8 mouse cellular contexts compared by ENCODE assay signal in the genomic region with DNA sequence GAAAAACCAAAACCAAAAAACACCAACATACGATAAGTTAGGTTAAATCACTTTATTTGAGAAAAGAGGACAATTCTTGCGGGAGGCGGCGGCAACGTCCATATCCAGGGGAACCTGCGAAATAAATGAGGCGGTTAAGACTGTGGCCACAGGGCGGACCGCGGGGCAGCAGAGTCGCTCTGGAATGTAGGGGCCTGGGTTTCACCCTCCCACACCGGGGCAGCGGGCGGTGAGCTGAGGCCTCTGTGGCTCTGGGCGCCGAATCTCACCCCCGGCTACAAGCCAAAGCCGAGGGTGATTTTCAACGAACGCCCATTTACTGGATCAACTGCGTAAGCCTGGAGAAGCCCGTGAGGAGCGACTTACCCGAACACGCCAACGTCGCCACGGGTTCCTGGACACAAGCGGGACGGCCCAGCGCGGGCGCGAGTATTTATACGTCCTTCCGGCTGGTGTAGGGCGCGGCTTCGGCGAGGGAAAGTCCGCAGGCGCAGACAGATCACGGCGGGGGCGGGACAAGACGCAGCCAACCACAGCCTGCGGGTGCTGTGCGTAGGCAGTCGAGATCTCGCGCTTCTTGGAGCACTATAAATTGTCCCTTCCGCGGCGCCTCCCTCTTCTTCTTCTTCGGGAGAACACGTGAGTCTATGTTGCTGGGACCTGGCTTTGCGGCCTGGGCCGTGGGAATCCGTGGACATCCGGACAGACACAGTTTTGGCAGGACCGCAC. TPM values are rescaled to one million over a fixed set of nuclear protein-coding genes. Genes with fewer than 3 reads are reported as not detected.
DNase-seq lines count a peak whose midpoint lies in the region; ATAC-seq and TF ChIP-seq lines count a peak whose summit lies in the region.

No protein-coding gene starts in this region.

- no peaks in the 10 kb centered on the region for H3K27me3 ChIP-seq in hindbrain, postnatal 0 days (ENCODE audit: insufficient read depth, low read length)

- peak overlapping the region; percentile 61 for H3K4me3 ChIP-seq in hindbrain, postnatal 0 days (ENCODE audit: low read length)
- peak overlapping the region; percentile 77 for H3K4me3 ChIP-seq in left cerebral cortex, adult 2 months

- peak overlapping the region; percentile 85 for H3K9ac ChIP-seq in hindbrain, postnatal 0 days (replicated peaks; ENCODE audit: low read length)

- peak overlapping the region; percentile 63 for H3K4me2 ChIP-seq in hindbrain, postnatal 0 days (ENCODE audit: low read depth, low read length)

- intact Hi-C loops in left cerebral cortex, adult 2 months (cut with DNase I) = no loop called here

- no peaks in the 10 kb centered on the region for H3K9me3 ChIP-seq in hindbrain, postnatal 0 days (ENCODE audit: low read length)

- under 1% methylated on average over 61 of the region's 61 CpGs for WGBS in hindbrain, postnatal 0 days

- peak; percentile 97 for ATAC-seq in hindbrain, postnatal 0 days
- ATAC-seq in megakaryocyte, adult 5-6 weeks (ENCODE audit: poor library complexity, severe bottlenecking) = peak; percentile 92

- H3K4me1 ChIP-seq in hindbrain, postnatal 0 days (ENCODE audit: insufficient read depth, low read length) = peaks cover 7% of the 10 kb centered on the region; the same call in 1 of the 2 replicates

- no peak for TF ChIP-seq CTCF in hindbrain, postnatal 0 days (IDR thresholded peaks at IDR 0.05; ENCODE audit: low read depth)
- TF ChIP-seq CTCF in left cerebral cortex, adult 2 months (IDR thresholded peaks at IDR 0.05) = no peak; the same call in 1 of the 2 replicates

- peaks cover 12% of the 10 kb centered on the region for H3K36me3 ChIP-seq in hindbrain, postnatal 0 days (ENCODE audit: insufficient read depth, low read length)

- H3K27ac ChIP-seq in hindbrain, postnatal 0 days = peak overlapping the region; percentile 82
- H3K27ac ChIP-seq in left cerebral cortex, adult 2 months = peak overlapping the region; percentile 88

- DNase-seq in WW6 (ENCODE audit: low read depth, low spot score) = peak; percentile 93
- peak; percentile 91 to 98 for DNase-seq in cerebellum, postnatal 4 days (ENCODE audit: low spot score in 2 of 2)
- DNase-seq in gastrocnemius, adult 18-20 months (ENCODE audit: low spot score) = peak; percentile 98
- DNase-seq in hindbrain, postnatal 0 days (ENCODE audit: low spot score) = peak; percentile 99
- DNase-seq in left cerebral cortex, adult 2 months (ENCODE audit: extremely low spot score in 1 of 2, low spot score in 2 of 2) = peak; percentile 98 to 99
- peak; percentile 99 for DNase-seq in right cerebral cortex, adult 2 months (ENCODE audit: low spot score in 2 of 2)
- peak; percentile 98 for DNase-seq in urinary bladder, postnatal 14 days (ENCODE audit: low spot score)

RNA-seq across cellular contexts. Expression of gene Rps2, which starts 1.7 kb away (rescaled TPM):
- total RNA-seq in gastrocnemius, adult 18-20 months (2021) = 100 to 1,000 TPM; 548 to 574 TPM
- 2,181 and 2,600 TPM in 2 replicates for total RNA-seq in hindbrain, postnatal 0 days (2014; rRNA removed)
- 809 and 820 TPM in 2 replicates for polyA plus RNA-seq in hindbrain, postnatal 0 days (2015; fragmentation: Nextera tagmentation; extraction: Ambion mirVana)
- total RNA-seq in left cerebral cortex, adult 2 months (2021) = 100 to 1,000 TPM; 284 to 288 TPM
- 2,172 and 2,303 TPM in 2 replicates for total RNA-seq in megakaryocyte, adult 5-6 weeks (2015)
- total RNA-seq in megakaryocyte, adult 5-6 weeks (2017) = 591 and 664 TPM in 2 replicates

RNA-seq across cellular contexts. Expression of gene Rnf151, which starts 1.8 kb away (rescaled TPM):
- not detected for total RNA-seq in gastrocnemius, adult 18-20 months (2021)
- total RNA-seq in hindbrain, postnatal 0 days (2014; rRNA removed) = not detected in 2 replicates
- polyA plus RNA-seq in hindbrain, postnatal 0 days (2015; fragmentation: Nextera tagmentation; extraction: Ambion mirVana) = not detected in 2 replicates
- total RNA-seq in left cerebral cortex, adult 2 months (2021) = 1 to 10 TPM in 1 of 2 experiments, not detected in 1; 1.1 TPM
- not detected in 2 replicates for total RNA-seq in megakaryocyte, adult 5-6 weeks (2015)
- total RNA-seq in megakaryocyte, adult 5-6 weeks (2017) = not detected in 2 replicates

RNA-seq across cellular contexts. Expression of gene Ndufb10, which starts 4.6 kb away (rescaled TPM):
- 100 to 1,000 TPM; 428 to 481 TPM for total RNA-seq in gastrocnemius, adult 18-20 months (2021)
- 135 and 157 TPM in 2 replicates for total RNA-seq in hindbrain, postnatal 0 days (2014; rRNA removed)
- polyA plus RNA-seq in hindbrain, postnatal 0 days (2015; fragmentation: Nextera tagmentation; extraction: Ambion mirVana) = 353 and 356 TPM in 2 replicates
- total RNA-seq in left cerebral cortex, adult 2 months (2021) = 100 to 1,000 TPM; 208 to 222 TPM
- total RNA-seq in megakaryocyte, adult 5-6 weeks (2015) = 186 and 217 TPM in 2 replicates
- total RNA-seq in megakaryocyte, adult 5-6 weeks (2017) = 251 and 266 TPM in 2 replicates

RNA-seq across cellular contexts. Expression of gene Rpl3l, which starts 8.0 kb away (rescaled TPM):
- total RNA-seq in gastrocnemius, adult 18-20 months (2021) = 100 to 1,000 TPM; 764 to 767 TPM
- 1.3 TPM in 1 of 2 replicates, not detected in the other for total RNA-seq in hindbrain, postnatal 0 days (2014; rRNA removed)
- 0.41 and 0.52 TPM in 2 replicates for polyA plus RNA-seq in hindbrain, postnatal 0 days (2015; fragmentation: Nextera tagmentation; extraction: Ambion mirVana)
- total RNA-seq in left cerebral cortex, adult 2 months (2021) = under 1 TPM; 0.34 to 0.68 TPM
- 0.45 and 0.52 TPM in 2 replicates for total RNA-seq in megakaryocyte, adult 5-6 weeks (2015)
- 0.15 and 1.5 TPM in 2 replicates for total RNA-seq in megakaryocyte, adult 5-6 weeks (2017)

RNA-seq across cellular contexts. Expression of gene Tbl3, which starts 12.2 kb away (rescaled TPM):
- total RNA-seq in gastrocnemius, adult 18-20 months (2021) = 10 to 100 TPM; 15.4 to 16.0 TPM
- total RNA-seq in hindbrain, postnatal 0 days (2014; rRNA removed) = 53.2 and 55.2 TPM in 2 replicates
- polyA plus RNA-seq in hindbrain, postnatal 0 days (2015; fragmentation: Nextera tagmentation; extraction: Ambion mirVana) = 43.5 and 49.2 TPM in 2 replicates
- 10 to 100 TPM; 24.7 to 26.4 TPM for total RNA-seq in left cerebral cortex, adult 2 months (2021)
- total RNA-seq in megakaryocyte, adult 5-6 weeks (2015) = 9.1 and 10.3 TPM in 2 replicates
- 15.6 and 21.3 TPM in 2 replicates for total RNA-seq in megakaryocyte, adult 5-6 weeks (2017)

Comparison
In these comparisons a context has a peak if more than half of its experiments do, and no peak if none do; other contexts are left out.
1. Peak in every context shown above with its lines: DNase-seq, ATAC-seq, H3K4me3 ChIP-seq and H3K27ac ChIP-seq.